Mouse (Mus musculus): ENCODE results near the gene P3h3.

DNA sequence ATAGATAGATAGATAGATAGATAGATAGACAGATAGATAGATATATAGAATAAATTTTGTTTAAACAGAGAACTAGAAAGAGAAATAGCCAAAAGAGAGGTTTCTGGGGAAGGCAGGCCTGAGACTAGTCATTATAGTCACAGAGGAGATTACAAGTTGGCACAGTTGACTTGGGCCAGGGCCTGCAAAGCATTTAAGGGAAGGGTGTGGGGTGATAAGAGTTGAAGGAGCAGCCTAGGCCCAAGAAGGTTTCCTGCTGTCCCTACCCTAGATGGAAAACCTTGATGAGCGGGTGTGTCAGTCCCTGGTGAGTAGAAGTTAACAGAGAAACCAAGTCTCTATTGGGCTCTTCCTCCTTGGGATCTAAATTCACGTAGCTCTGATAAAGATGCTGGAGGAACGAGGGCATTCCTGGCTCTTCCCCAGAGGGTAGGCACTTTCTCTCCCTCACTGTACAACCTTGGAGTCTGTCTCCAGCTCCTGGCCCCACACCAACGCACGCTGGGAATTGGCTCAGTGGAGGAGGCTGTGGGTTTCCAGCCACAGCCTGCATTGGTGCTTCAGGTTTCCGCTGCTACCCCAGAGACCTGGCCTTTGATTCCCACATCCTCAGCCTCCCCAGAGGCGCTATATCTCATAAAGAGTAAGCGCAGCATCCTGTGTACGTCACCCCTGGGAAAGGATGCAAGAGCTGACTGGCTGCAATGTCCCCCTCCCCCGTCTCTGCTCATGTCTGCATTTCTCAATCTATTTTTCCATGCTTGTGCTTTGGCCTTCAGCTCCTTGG is 27.4 kb upstream of the P3h3 start:
- TF ChIP-seq CTCF (IDR thresholded peaks at IDR 0.05; ENCODE audit: low read depth, low read length) (no peak), GATA1 (IDR thresholded peaks at IDR 0.05; ENCODE audit: borderline replicate concordance, low read length) (no peak), GATA2 (IDR thresholded peaks at IDR 0.05; ENCODE audit: borderline replicate concordance, low read depth, low read length) (no peak)

All from G1E (cell line).